In genomic region chr5:131307656-131308151, GRCm38 (mm10) we compare ENCODE assay signal across 8 mouse cellular contexts. TPM values are rescaled to one million over a fixed set of nuclear protein-coding genes. Genes with fewer than 3 reads are reported as not detected.
A peak's percentile ranks its signal among the peaks of the same experiment; 100 is the strongest.
DNase-seq lines count a peak whose midpoint lies in the region; ATAC-seq lines count a peak whose summit lies in the region.

No protein-coding gene starts in this region.

- DNase-seq in adrenal gland, adult 2 months, result peak; percentile 84
- peak; percentile 85 for DNase-seq in embryo, embryonic 10 days (ENCODE audit: low spot score)
- DNase-seq in gastrocnemius, postnatal 10 days, result peak; percentile 93
- peak; percentile 68 to 73 for DNase-seq in left cerebral cortex, adult 8-10 months (ENCODE audit: low spot score in 2 of 2)
- peak; percentile 26 for DNase-seq in lung, postnatal 25 days (ENCODE audit: low spot score)
- DNase-seq in right cerebral cortex, postnatal 14 days, result peak; percentile 89
- DNase-seq in adipocyte (ENCODE audit: low spot score), result no peak

- peak; percentile 93 for ATAC-seq in hindbrain, embryonic 16.5 days

- peak overlapping the region; percentile 84 for H3K4me2 ChIP-seq in hindbrain, embryonic 16.5 days (ENCODE audit: low read length)

- WGBS in hindbrain, embryonic 16.5 days, result 0% methylated on average over 28 of the region's 36 CpGs

- H3K4me1 ChIP-seq in hindbrain, embryonic 16.5 days (ENCODE audit: control insufficient read depth, insufficient read depth, low read depth, low read length), result peaks cover 16% of the 10 kb centered on the region

- H3K27me3 ChIP-seq in hindbrain, embryonic 16.5 days (replicated peaks; ENCODE audit: control insufficient read depth, insufficient read depth, low read length), result no peaks in the 10 kb centered on the region

- H3K27ac ChIP-seq in hindbrain, embryonic 16.5 days (ENCODE audit: low read depth, low read length), result peak overlapping the region; percentile 87

- no peaks in the 10 kb centered on the region for H3K9me3 ChIP-seq in hindbrain, embryonic 16.5 days (ENCODE audit: control insufficient read depth, low read length)

- H3K36me3 ChIP-seq in hindbrain, embryonic 16.5 days (ENCODE audit: control insufficient read depth, insufficient read depth, low read length), result no peaks in the 10 kb centered on the region

- peak overlapping the region; percentile 78 for H3K4me3 ChIP-seq in hindbrain, embryonic 16.5 days (ENCODE audit: low read length)

- peak overlapping the region; percentile 77 for H3K9ac ChIP-seq in hindbrain, embryonic 16.5 days (ENCODE audit: low read depth, low read length)

RNA-seq across cellular contexts. Expression of gene Galnt17, which starts 0.6 kb away (rescaled TPM):
- total RNA-seq in adrenal gland, adult 2 months (2021), result 1 to 10 TPM; 2.5 to 6.4 TPM
- polyA plus RNA-seq in adrenal gland, adult 2 months (2012; rRNA removed), result 2.9 and 3.0 TPM in 2 replicates
- 10 to 100 TPM; 12.8 to 16.4 TPM for total RNA-seq in gastrocnemius, postnatal 10 days (2021)
- 5.9 and 8.1 TPM in 2 replicates for polyA plus RNA-seq in hindbrain, embryonic 16.5 days (2015; fragmentation: Nextera tagmentation; extraction: Ambion mirVana)
- 10 to 100 TPM; 33.1 to 35.1 (median 33.9) TPM for total RNA-seq in left cerebral cortex, adult 8-10 months (2022)
